Mouse (Mus musculus) embryo, embryonic 11 days (tissue): ENCODE results near the gene Gm11168.
"Not testable (repeated sequence)": the region's sequence is repeated elsewhere in the genome, so short reads cannot be mapped to it uniquely, and the experiment has no call there.

Source experiments
- DNase-seq: peaks from one replicate; pipeline ENCODE4 v3.0.0-alpha.2; 2015

Gene Gm11168

GRCm38 (mm10) chr9:3002794-3003396 lies at the start of gene Gm11168:
Gene Gm11168, plus strand, starts transcription at chr9:3003346.
- not testable (repeated sequence) for DNase-seq

GRCm38 (mm10) chr9:3000445-3000972 lies 2.6 kb upstream of the Gm11168 start, which contains the start of gene Gm10722:
Gene Gm10722, plus strand, starts transcription at chr9:3000922.
- DNase-seq, result peak; percentile 28

GRCm38 (mm10) chr9:3001006-3001405 lies 2.1 kb upstream of the Gm11168 start:
- not testable (repeated sequence) for DNase-seq

GRCm38 (mm10) chr9:3001948-3002659 lies 1.0 kb upstream of the Gm11168 start:
- DNase-seq, result peak; percentile 31

- not testable (repeated sequence) for DNase-seq
Observed at GRCm38 (mm10) chr9:3006179-3006578, 3.0 kb downstream of the Gm11168 start.

GRCm38 (mm10) chr9:3006636-3007035 lies 3.5 kb downstream of the Gm11168 start:
- not testable (repeated sequence) for DNase-seq

- peak; percentile 2 for DNase-seq
Observed at GRCm38 (mm10) chr9:3007272-3007671, 4.1 kb downstream of the Gm11168 start.

GRCm38 (mm10) chr9:3009331-3009730 lies 6.2 kb downstream of the Gm11168 start:
- not testable (repeated sequence) for DNase-seq

GRCm38 (mm10) chr9:3012054-3012621 lies 9.0 kb downstream of the Gm11168 start:
- DNase-seq, result not testable (repeated sequence)

GRCm38 (mm10) chr9:3012733-3013279 lies 9.7 kb downstream of the Gm11168 start, which contains the start of gene Gm10721:
Gene Gm10721, plus strand, starts transcription at chr9:3013140.
- DNase-seq, result not testable (repeated sequence)

- DNase-seq, result not testable (repeated sequence)
Observed at GRCm38 (mm10) chr9:3015354-3015753, 12.2 kb downstream of the Gm11168 start, which contains the start of gene Gm10720. Gene Gm10720, plus strand, starts transcription at chr9:3015654.

GRCm38 (mm10) chr9:3015896-3016295 lies 12.8 kb downstream of the Gm11168 start:
- not testable (repeated sequence) for DNase-seq

GRCm38 (mm10) chr9:3017108-3017507 lies 14.0 kb downstream of the Gm11168 start, which contains the start of gene Gm10719:
Gene Gm10719, plus strand, starts transcription at chr9:3017408.
- not testable (repeated sequence) for DNase-seq

- DNase-seq, result not testable (repeated sequence)
Observed at GRCm38 (mm10) chr9:3018944-3019343, 15.8 kb downstream of the Gm11168 start.

GRCm38 (mm10) chr9:3019835-3020727 lies 16.9 kb downstream of the Gm11168 start:
- not testable (repeated sequence) for DNase-seq

GRCm38 (mm10) chr9:3022316-3023008 lies 19.3 kb downstream of the Gm11168 start:
- peak; percentile 16 for DNase-seq

- not testable (repeated sequence) for DNase-seq
Observed at GRCm38 (mm10) chr9:3023312-3023984, 20.3 kb downstream of the Gm11168 start, which contains the start of gene Gm10718. Gene Gm10718, plus strand, starts transcription at chr9:3023547.

GRCm38 (mm10) chr9:3023985-3024648 lies 21.0 kb downstream of the Gm11168 start:
- DNase-seq, result not testable (repeated sequence)

- not testable (repeated sequence) for DNase-seq
Observed at GRCm38 (mm10) chr9:3024912-3025467, 21.8 kb downstream of the Gm11168 start, which contains the start of gene Gm10717. Gene Gm10717, plus strand, starts transcription at chr9:3025417.
